Mouse (Mus musculus): Measurements from ENCODE around the gene Il31.
"Not testable (repeated sequence)": the region's sequence is repeated elsewhere in the genome, so short reads cannot be mapped to it uniquely, and the experiment has no call there.

Il31 gene

DNA sequence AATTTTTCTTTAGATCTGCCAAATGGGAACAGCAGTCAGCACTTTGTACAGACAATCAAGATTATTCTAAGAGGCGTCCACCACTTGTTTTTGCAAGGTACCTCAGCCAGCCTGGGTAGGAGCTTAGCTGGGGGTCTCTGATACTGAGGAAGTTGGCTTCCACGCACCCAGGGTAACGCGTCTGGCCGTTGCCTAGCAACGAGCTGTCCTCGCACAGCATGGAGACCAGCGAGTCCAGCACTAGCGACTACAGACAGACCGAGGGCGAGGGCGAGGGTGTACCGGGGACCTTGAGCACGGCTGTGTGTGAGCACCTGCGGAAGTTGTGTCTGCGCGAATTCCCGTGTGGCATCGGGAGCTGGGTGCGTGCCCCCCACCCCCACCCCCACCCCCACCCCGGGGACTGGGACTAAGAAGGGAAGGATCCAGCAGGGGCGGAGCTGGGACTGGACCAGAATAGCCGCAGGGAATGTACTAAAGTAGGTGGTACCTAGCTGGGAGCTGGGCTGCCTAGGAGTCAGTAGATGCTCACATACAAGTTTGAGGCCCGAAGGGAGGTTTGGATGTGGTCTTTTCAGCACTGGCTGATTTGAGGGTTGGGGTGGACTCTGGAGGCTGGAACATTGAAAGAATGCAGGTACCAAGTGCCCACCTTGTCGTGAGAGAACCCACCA is at the start of gene Il31, which contains the start of gene Lrrc43:
TSS of gene Il31 (minus strand) at position 378 of the 674 bp plus-strand sequence.
TSS of gene Lrrc43 (plus strand) at position 194 of the 674 bp plus-strand sequence.
- no peak for DNase-seq

DNA sequence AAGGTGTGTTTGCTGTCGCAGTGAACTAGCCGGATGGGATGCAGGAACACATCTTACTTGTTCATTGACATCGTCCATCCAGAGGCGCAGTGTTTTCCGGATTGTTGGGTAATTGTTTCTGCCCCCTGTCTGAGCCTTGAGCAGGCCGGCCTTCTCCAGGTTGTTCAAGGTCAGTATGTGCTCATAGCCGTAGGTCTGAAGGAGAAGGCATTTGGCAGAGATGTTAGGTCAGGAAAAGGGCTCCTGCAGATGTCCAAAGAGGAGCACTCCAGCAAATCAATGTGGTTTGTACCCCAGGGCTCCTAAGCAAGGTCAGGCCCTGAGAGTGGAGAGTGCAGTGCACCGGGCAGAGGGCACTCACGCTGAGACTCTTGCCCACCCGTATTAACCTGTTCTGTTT is 44.5 kb upstream of the Il31 start:
- peak in 1 of 2 experiments; percentile 22 for DNase-seq

DNA sequence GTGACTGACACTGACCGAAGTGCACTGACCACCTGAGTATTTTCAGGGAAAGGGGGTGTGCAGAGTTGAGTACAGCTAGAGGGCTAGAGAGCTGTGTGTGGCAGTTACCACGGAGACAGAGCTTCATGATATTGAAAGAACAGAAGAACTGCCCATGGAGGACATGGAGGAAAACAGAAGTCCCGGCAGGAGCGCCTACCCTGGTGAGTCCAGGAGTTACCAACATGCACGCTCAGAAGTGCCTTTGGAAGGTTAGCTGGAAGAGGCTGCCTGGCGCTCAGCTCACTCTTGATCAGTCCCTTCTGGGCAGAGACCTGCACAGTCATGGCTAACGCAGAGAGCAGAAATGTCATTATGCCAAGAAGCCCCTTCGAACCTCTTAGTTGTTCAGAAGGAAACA is 40.8 kb upstream of the Il31 start:
- DNase-seq = peak in 1 of 2 experiments; percentile 29

DNA sequence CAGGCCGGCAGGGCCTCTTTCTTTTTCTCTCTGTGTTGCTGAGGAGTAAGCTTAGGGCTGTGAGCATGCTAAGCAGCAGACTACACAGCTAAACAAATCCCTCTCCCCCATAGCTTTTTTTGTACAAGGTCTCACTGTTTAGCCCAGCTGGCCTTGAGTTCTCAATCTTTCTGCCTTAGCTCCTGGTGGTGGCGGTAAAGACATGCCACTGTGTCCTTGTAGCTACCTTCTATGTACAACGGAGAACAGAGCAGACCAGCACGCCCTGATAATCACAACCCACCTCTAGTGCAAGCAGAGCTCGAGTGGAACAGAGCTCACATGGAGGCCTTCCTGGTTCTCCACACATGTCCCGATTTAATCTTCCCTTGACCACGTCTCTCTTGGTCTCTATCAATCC is 39.4 kb upstream of the Il31 start:
- peak in 1 of 2 experiments; percentile 16 for DNase-seq

DNA sequence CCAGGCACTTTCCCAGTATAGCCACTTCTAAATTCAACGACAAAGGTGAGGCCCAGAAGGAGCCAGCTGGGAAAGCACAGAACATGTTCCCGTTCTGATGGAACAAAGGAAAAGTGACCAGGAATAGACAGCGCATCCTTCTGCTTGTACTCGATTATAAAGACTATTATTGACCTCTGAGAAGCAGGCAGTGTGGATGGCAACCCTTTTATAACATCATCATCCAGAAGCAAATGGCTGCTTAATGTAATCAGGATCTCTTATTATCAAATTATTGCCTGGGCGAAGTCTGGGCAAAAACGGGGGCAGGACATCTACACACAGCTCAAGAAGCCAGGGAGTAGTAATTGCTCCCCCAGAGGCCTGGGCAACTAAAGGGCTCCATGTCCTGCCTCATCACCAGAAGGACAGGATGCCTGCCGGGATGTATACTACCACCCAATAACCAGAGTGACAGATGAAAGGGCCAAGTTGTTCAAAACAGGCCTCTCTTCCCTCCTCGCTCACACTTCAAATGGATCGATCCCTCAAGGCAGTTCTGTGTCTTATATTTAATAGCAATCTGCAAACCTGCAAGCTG is 36.7 kb upstream of the Il31 start:
- DNase-seq = peak in 1 of 2 experiments; percentile 12

DNA sequence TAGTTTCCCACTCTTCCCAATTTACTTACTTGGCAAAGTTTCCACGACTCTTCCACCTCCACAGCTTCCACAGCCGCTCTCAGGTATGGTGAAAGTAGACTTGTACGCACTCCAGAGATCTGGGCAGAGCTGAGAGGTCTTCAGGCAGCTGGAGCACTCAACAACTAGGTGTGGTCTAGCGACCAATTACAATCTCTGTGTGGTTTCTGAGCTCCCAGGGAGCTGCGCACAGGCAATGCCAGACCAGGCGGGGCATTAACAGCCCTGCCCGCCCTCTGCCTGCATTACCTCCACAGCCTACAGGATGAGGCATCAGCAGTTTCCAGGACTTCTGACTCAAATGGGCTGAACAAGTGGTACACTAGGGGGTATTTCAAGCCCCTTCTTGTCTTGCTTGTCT is 36.0 kb upstream of the Il31 start, which contains the start of gene Gm49027:
TSS of gene Gm49027 (minus strand) at position 208 of the 400 bp plus-strand sequence.
- peak in 1 of 2 experiments; percentile 15 for DNase-seq

DNA sequence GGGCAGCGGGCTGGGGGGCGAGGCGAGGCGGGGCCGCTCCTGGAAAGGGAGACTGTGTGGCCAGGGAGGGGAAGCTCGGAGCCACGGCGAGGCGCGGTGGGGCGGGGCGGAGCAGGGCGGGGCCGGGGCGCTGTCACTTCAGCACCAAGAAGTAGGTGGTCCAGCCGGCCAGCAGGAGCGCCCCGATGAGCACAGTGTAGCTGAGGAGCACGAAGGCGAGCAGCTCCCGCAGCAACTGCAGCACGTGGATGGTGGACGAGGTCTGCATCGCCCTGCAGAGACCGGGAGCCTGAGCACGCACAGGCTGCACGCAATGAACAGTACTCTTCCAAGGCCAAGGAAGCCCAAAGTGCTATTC is 35.1 kb upstream of the Il31 start:
- DNase-seq = no peak

DNA sequence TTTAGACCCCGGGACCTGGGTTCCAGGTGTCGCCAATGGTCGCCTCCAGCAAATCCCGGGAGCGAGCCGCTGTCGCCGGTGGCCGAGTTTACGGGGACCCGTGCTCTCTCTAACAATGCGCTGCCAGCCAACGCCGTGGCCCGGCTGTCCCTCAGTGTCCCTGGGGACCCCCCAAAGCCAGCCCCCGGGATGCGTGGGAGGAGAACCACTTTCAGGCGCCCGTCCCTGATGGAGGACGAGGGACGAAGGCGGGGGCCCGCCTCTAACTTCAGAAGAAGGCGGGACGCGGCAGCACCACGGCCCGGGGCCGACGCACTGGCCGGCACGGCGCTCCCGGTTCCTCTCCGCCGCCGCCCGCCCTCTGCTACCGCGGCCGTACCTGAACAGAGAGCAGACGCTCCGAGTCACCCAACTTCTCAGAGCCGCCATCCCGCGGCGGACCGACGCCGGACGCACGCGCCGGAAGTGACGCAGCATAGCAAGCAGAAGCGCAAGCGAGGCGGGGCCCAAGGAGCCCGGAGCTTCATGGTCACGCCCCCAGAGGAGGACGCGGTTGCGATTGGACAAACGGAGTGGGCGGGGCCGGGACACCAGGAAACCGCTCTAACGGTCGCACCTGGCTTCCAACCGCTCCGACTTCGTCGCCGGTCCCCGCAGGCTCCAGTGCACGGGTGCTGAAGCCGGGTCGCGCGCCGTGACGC is 34.6 kb upstream of the Il31 start, which contains the start of gene Diablo:
TSS of gene Diablo (minus strand) at position 485 of the 701 bp plus-strand sequence.
- DNase-seq = peak; percentile 99 to 100

DNA sequence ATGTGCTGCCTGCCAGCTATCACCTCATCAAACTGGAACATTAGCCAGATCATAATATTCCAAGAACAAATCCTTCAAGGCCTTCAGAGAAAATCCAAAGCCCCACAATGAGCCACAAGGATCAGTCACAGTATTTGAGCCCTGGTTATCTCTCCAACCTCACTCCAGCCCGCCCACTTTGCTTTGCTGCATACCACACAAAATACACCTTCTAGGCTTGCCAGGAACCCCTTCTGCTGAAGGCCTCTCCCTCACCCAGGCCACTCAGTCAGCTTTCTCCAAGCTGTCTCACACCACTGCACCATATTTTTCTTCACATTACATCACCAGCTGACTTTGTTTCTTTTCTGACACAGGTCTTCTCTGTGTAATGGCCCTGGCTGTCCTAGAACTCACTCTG is 32.9 kb upstream of the Il31 start:
- peak in 1 of 2 experiments; percentile 18 for DNase-seq

DNA sequence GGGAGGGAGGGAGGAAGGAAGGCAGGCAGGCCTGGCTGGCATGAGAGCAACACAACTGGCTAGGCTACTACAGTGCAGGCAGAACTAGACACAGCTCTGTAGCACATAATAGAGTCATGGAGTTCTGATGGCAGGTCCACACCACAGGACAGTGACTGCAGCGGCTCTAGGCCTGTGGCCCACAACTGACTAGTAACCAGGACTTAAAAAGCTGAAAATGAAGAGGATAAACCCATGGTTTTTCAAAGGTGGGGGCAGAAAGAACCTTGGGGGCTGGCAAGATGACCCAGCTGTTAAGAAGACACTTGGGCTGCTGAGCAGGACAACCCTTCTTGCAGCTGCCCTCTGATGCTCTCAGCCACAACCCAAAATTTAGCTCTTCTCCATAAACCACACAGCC is 32.3 kb upstream of the Il31 start:
- DNase-seq = peak in 1 of 2 experiments; percentile 20

DNA sequence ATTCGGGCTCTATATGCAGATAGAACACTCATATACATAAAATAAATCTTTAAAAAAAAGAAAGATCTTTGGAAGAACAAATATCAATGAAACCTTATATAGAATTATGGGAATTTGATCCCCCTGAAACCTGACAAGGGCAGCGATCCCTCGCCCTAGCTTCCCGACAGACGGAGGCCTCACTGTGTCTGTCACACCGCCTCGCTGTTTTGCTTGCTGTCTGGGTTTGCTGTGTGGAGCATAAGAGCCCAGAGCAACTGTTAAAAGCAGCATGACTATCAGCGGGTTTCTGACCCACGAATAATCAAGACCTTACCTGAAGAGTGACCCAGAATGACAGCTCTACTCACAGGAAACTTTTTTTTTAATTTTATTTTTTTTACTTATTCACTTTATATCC is 31.4 kb upstream of the Il31 start:
- peak in 1 of 2 experiments; percentile 9 for DNase-seq

DNA sequence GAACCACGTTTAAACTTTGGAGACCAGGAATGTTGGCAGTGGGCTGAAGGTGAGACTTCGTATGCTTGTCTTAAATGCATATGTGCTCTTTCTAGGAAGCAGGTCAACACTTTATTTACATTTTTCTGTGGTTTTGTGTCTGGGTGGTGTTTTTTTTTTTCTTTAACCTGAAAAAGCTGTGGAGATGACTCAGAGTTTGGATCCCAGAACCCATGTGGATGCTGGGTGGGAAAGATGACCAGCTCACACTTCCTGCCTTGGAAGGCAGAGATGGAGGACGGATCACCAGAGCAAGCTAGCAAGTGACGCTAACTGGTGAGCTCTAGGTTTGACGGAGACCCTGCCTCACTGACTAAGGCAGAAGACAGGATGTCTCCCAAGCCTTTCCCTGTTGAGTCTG is 25.6 kb upstream of the Il31 start:
- DNase-seq = no peak

DNA sequence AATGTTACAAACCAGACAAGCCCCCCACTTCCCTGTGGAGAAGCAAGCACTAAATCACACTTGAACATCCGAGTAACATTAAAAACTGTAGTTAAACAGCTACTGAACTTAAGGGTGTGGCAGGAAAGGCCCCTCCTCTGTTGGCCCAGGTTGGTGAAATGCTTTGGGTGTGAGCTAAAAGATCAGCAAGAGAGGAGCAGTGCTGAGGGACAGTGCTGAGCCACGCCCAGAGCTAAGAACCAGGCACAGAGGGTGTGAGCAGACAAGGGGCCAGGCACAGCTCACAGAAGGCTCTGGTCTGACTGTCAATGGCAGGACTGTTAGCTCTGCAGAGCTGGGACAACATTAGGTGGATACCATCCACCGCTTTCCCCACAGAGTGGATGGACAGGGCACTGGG is 22.8 kb upstream of the Il31 start:
- no peak for DNase-seq

DNA sequence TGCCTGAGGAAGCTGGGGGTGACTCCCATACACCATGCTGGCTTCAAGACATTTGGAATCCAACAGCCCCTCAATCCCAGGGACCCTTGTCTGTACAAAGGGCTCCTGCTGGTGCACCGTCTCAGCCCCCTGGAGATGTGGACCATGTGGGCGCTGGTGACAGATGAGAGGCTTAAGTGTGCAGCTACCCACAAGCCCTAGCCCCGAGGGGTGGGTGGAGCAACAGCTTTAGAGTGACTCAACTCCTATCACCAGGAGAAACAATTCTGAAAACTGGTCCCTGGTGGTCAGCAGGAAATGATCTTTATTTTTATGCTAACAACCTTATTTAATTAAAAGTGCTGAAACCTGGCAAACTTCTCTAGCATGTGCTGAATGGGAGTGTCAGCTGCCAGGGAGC is 22.1 kb upstream of the Il31 start:
- DNase-seq = not testable (repeated sequence)

DNA sequence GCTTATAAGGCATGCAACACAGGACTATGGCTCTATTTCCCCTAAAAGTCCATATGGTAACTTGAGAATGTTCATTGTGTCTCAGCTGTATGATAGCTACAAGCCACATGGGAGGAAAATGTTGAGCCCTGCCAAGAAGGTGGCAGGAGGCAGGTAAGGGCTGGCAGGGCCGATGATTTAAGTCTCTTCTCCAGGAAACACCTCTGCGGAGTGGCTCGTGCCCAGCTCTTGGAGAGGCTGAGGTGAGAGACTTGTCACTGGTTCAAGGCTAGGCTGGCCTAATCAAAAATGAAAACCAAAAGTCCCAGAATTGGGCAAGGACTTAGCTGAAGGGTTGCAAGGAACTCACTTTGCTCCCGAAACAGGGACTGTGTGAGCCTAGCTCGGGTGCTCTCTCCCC is 20.9 kb upstream of the Il31 start, which contains the start of gene B3gnt4:
TSS of gene B3gnt4 (plus strand) at position 301 of the 400 bp plus-strand sequence.
- DNase-seq = no peak

DNA sequence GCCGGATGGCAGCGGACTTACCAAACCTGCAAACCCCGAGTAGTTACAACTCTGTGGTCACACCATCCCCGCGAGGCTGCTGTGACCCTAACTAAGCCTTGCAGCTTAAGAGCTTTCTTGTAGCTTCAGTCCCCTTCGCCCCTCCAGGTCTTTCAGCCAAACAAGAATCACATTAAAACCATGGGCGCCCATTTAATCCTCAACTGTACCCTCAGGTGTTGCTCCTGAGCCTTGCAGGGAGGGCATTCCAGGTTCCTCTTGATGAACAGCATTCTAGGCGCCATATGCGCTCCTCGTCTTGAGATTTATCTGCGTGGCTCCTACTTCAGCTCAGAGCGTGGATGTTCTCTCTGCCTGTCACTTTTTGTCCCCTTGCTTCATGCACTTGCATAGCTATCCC is 19.6 kb upstream of the Il31 start:
- DNase-seq = no peak

DNA sequence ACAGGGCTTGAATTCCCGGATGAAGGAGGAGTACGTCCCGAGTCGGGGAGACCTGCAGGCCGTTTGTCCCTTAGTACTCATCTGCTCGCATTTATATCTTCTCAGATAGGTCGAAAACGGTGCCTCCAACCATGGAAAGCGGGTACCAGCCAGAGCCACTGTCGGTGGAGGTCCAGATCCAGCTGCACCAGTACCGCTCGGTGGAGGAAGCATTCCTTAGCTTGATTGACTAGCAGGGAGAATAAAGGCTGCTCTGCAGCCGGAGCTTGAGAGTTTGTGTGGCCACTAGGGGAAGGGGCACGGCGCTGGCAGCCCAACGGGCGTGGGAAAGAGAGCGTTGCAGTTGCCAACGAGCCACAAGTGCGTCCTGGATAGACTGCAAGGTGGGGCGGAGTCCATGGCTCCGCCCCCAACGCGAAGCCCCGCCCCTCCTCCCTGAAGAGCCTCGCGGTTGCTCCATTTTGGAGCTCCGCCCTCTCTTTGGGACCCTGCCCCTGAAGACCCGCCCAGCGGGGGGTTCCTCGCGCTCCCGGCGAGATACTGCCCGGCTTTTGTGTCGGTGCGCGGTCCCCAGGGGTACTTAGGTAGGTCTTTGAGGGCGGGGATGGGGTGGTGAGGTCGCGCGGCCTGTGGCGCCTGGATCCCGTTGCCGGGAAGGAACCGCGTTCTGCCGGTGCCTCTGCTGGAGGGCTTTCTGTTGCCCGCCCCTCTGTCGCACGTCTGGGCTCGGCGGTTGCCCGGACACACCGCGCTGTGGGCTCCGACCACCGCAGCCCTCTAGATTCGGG is 18.8 kb upstream of the Il31 start:
- DNase-seq = peak; percentile 84 to 86

DNA sequence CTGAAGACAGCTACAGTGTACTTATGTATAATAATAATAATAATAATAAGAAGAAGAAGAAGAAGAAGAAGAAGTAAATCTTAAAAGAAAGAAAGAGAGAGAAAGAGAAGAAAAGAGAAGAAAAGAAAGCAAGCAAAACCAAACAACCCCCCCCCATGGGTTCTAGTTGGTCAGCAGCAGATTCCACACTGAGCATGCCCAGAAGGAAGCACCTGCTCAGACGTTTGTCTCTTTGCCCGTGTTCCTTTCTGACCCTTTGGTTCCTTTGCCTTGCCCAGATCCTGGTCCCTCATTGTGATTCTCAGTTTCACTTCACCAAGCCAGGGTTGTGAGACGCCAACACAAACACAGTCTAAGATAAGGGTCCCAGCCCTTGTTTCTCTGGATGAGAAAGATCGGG is 12.7 kb upstream of the Il31 start:
- no peak for DNase-seq

DNA sequence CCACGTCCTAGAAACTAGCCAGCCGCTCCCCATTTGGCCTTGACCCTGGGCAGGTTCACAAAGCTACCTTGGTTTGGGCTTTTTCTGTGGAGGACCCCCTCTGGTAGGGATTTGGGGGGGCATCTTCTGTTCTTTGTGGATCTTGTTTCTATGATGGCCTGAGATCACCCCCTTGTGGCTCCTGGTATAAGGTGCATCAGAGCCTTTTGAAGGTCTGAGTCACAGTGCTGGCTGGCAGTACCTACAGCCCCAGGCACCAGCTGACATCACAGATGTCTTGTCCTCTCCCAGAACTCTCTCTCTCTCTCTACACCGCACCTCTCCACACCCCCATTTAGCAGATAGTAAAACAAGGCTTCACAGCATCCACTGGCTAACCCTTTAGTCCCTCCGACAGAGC is 10.4 kb upstream of the Il31 start:
- DNase-seq = peak in 1 of 2 experiments; percentile 28

DNA sequence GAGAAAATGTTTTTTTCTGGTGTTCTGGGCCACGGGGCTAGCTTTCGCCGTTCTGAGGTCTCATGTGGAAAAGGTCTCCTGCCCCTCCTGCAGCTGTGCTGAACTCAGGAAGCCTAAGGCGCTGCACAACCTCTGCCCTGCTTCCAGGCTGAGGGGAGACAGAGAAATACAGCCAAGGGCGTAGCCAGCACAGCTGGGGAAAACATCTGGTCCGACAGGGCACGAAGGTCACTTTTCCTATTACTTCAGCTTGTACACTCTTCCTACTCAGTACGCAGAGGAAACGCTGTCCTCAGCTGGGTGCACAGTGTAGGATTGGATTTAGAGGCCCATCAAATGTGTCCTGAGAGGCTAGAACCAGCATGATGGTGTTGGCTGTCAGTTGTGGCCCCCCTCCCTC is 646 bp upstream of the Il31 start:
- DNase-seq = no peak

DNA sequence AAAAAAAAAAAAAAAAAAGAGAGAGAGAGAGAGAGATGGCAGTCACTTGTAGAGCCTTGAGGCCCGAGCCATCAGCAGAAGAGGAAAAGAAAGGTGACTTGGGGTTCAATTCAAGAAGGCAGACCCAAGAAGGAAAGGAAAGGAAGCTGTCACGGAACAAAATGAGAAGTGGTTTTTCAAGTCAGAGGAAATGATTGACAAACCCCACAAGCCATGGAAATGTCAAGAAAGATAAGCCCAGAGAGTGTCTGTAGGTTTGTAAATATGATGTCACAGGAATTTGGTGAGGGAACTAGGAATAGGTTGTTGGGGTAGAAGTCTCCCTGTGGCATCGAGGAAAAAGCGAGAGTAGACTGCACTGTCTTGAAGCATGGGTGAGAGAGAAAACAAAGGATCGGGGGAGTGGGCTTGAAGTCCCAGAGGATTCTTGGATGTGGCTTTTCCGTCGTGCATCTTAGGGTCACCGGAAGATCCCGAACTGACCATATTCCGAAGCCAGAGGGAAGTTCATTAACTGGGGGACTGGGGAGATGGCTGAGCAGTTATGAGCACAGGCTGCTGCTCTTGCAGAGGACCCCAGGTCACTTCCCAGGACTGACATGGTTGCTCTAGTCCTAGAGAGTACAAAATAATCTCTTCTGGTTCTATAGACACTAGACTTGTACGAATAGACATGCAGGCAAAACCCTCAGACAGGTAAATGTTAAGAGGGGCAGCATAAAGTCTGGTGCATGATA is 1.5 kb downstream of the Il31 start:
- DNase-seq = no peak

DNA sequence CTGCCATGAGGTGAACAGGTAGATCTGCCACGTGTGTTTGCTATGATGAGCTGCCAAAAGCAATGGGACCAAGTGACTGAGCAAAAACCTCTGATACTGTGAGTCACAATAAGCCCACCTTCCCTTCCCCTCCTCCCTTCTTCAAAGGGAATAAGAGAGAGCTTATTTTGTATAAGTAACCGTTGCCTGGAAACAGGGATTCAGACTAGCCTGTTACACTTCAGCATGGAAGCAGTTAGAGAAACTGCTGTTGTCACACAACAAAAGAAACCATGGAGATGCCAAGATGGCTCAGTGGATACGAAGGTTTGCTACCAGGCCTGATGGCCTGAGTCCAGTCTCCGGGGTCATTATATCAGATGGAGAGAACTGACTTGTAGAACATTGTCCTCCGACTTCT is 15.5 kb downstream of the Il31 start:
- DNase-seq = no peak
